ENCODE assay signal across 26 mouse cellular contexts in genomic region chr12:25250881-25251280, GRCm38 (mm10).
A peak's percentile ranks its signal among the peaks of the same experiment; 100 is the strongest.
DNase-seq lines count a peak whose midpoint lies in the region; ATAC-seq and TF ChIP-seq lines count a peak whose summit lies in the region.
"Had no signal": no experiment of that assay in that cellular context is flagged by ENCODE, and none has a peak within 500 bp of the region (broad histone marks: within the 10 kb centered on the region; RNA-seq: fewer than 3 reads in every experiment).

No protein-coding gene starts in this region.

- peak; percentile 30 to 42 for DNase-seq in kidney, postnatal 36 days
- DNase-seq in kidney, postnatal 14 days = no peak
- DNase-seq in lung, adult 18-20 months = no peak
- DNase-seq in limb, embryonic 10.5 days (ENCODE audit: low spot score) = no peak
- DNase-seq: adrenal gland, adult 2 months; adrenal gland, postnatal 36 days; B cell, adult 2 months; cerebellum, adult 8-10 months; cerebellum, postnatal 25 days; gastrocnemius, postnatal 25 days; heart, adult 11 months; midbrain, embryonic 14.5 days; right cerebral cortex, postnatal 4 days; thymus, postnatal 4 days had no signal

- 47% methylated on average over 3 of the region's 3 CpGs for whole genome bisulfite sequencing in lung, embryonic 16.5 days
- 68% methylated on average over 3 of the region's 3 CpGs for WGBS in bone marrow, adult 2 months
- 55% methylated on average over 3 of the region's 3 CpGs for WGBS in limb, embryonic 10.5 days

- H3K27ac ChIP-seq in lung, embryonic 16.5 days (ENCODE audit: low read length) = 0 out of 2 replicates have a peak overlapping the region, but pooled peaks have one; percentile 13
- peak overlapping the region; percentile 21 for H3K27ac ChIP-seq in bone marrow, adult 2 months (ENCODE audit: control insufficient read depth, insufficient read depth, low read depth, low read length, poor library complexity)
- H3K27ac ChIP-seq in limb, embryonic 10.5 days = peak overlapping the region; percentile 54
- H3K27ac ChIP-seq: embryonic facial prominence, embryonic 15.5 days; forebrain, embryonic 15.5 days; heart, embryonic 10.5 days; heart, embryonic 15.5 days; hindbrain, embryonic 12.5 days; limb, embryonic 13.5 days; macrophage had no signal

- no peak for ATAC-seq in lung, embryonic 16.5 days (ENCODE audit: low read depth)
- ATAC-seq: forebrain, embryonic 15.5 days; lung, postnatal 0 days had no signal

- no peak overlapping the region for H3K4me3 ChIP-seq in lung, embryonic 16.5 days (ENCODE audit: low read length)
- H3K4me3 ChIP-seq in bone marrow, adult 2 months (replicated peaks; ENCODE audit: control insufficient read depth, low read depth, low read length) = no peak overlapping the region
- no peak overlapping the region for H3K4me3 ChIP-seq in limb, embryonic 10.5 days
- H3K4me3 ChIP-seq: embryonic facial prominence, embryonic 10.5 days; embryonic facial prominence, embryonic 15.5 days; forebrain, embryonic 15.5 days; heart, embryonic 10.5 days; heart, embryonic 15.5 days; hindbrain, embryonic 12.5 days; limb, embryonic 13.5 days had no signal

- no peaks in the 10 kb centered on the region for H3K27me3 ChIP-seq in lung, embryonic 16.5 days (ENCODE audit: control insufficient read depth, insufficient read depth, low read depth, low read length)
- H3K27me3 ChIP-seq in limb, embryonic 10.5 days (ENCODE audit: low read depth, poor library complexity, severe bottlenecking) = no peaks in the 10 kb centered on the region
- H3K27me3 ChIP-seq: embryonic facial prominence, embryonic 15.5 days; forebrain, embryonic 15.5 days; heart, embryonic 15.5 days; hindbrain, embryonic 12.5 days; limb, embryonic 13.5 days had no signal

- no peak overlapping the region for H3K9ac ChIP-seq in lung, embryonic 16.5 days (ENCODE audit: low read length)
- H3K9ac ChIP-seq: embryonic facial prominence, embryonic 15.5 days; forebrain, embryonic 15.5 days; heart, embryonic 15.5 days; hindbrain, embryonic 12.5 days; limb, embryonic 13.5 days had no signal

- TF ChIP-seq CTCF in bone marrow, adult 2 months (IDR thresholded peaks at IDR 0.05; ENCODE audit: control insufficient read depth, insufficient read depth, low read length) = no peak

- TF ChIP-seq POLR2A in bone marrow, adult 2 months (IDR thresholded peaks at IDR 0.05; ENCODE audit: borderline replicate concordance, control insufficient read depth, low read depth, low read length) = no peak

- no peak overlapping the region for H3K4me2 ChIP-seq in lung, embryonic 16.5 days (ENCODE audit: low read depth, low read length)
- H3K4me2 ChIP-seq: embryonic facial prominence, embryonic 15.5 days; forebrain, embryonic 15.5 days; heart, embryonic 15.5 days; hindbrain, embryonic 12.5 days; limb, embryonic 13.5 days; liver, embryonic 11.5 days had no signal

- peaks cover 13% of the 10 kb centered on the region for H3K4me1 ChIP-seq in lung, embryonic 16.5 days (replicated peaks; ENCODE audit: control insufficient read depth, insufficient read depth, low read length)
- peaks cover 2% of the 10 kb centered on the region; the same call in 1 of the 2 replicates for H3K4me1 ChIP-seq in bone marrow, adult 2 months (ENCODE audit: control insufficient read depth, insufficient read depth, low read length)
- H3K4me1 ChIP-seq in limb, embryonic 10.5 days = peaks cover 32% of the 10 kb centered on the region
- H3K4me1 ChIP-seq: forebrain, embryonic 15.5 days had no signal

- H3K36me3 ChIP-seq in lung, embryonic 16.5 days (ENCODE audit: control insufficient read depth, insufficient read depth, low read length) = no peaks in the 10 kb centered on the region
- no peaks in the 10 kb centered on the region for H3K36me3 ChIP-seq in limb, embryonic 10.5 days
- H3K36me3 ChIP-seq: embryonic facial prominence, embryonic 10.5 days; embryonic facial prominence, embryonic 15.5 days; forebrain, embryonic 15.5 days; heart, embryonic 10.5 days; heart, embryonic 15.5 days; hindbrain, embryonic 12.5 days; limb, embryonic 13.5 days had no signal

- H3K9me3 ChIP-seq in lung, embryonic 16.5 days (ENCODE audit: control insufficient read depth, low read length) = 0 out of 2 replicates have a peak, but pooled peaks cover 2% of the 10 kb centered on the region
- no peaks in the 10 kb centered on the region for H3K9me3 ChIP-seq in limb, embryonic 10.5 days (replicated peaks)
- H3K9me3 ChIP-seq: embryonic facial prominence, embryonic 15.5 days; forebrain, embryonic 15.5 days; heart, embryonic 10.5 days; heart, embryonic 15.5 days; limb, embryonic 13.5 days had no signal

Comparison
In these comparisons a context has a peak if more than half of its experiments do, and no peak if none do; other contexts are left out.
1. DNase-seq: peak in kidney, postnatal 36 days (2 of 2); none in kidney, postnatal 14 days (single experiment), lung, adult 18-20 months (0 of 2) and limb, embryonic 10.5 days (single experiment).
2. Peak in every context shown above with its lines, with median percentiles within 50 percentile points of each other: H3K27ac ChIP-seq.